Mouse (Mus musculus) midbrain, embryonic 11.5 days (tissue): Measurements from ENCODE around the gene Gmnn. TPM values are rescaled to one million over a fixed set of nuclear protein-coding genes. Genes with fewer than 3 reads are reported as not detected.
A peak's percentile ranks its signal among the peaks of the same experiment; 100 is the strongest.
"Not testable (repeated sequence)": the region's sequence is repeated elsewhere in the genome, so short reads cannot be mapped to it uniquely, and the experiment has no call there.

Source experiments
- ATAC-seq: fragments of 200-750 bp; cut with Nextera tagmentation; 2 replicates; pipeline ENCODE4 v1.8.0; 2017; ENCODE audit warnings: moderate TSS enrichment, moderate library complexity; ENCODE audit not compliant: low FRiP score
- DNase-seq: peaks from one replicate; pipeline ENCODE4 v3.0.0; 2015; ENCODE audit warnings: low spot score; ENCODE audit errors: missing footprints
- H3K27ac ChIP-seq: fragments of 300-500 bp; sonication (generic); 2 replicates; pipeline ENCODE4 v1.5.1; 2014; ENCODE audit warnings: low read depth, low read length
- H3K27me3 ChIP-seq: fragments of 300-500 bp; sonication (generic); 2 replicates; pipeline ENCODE4 v1.6.1; 2014; ENCODE audit warnings: mild to moderate bottlenecking, low read length, moderate library complexity, mixed read lengths; ENCODE audit not compliant: control insufficient read depth, insufficient read depth
- H3K36me3 ChIP-seq: fragments of 300-500 bp; sonication (generic); 2 replicates; pipeline ENCODE4 v1.6.1; 2014; ENCODE audit warnings: mild to moderate bottlenecking, low read length, moderate library complexity, mixed read lengths; ENCODE audit not compliant: control insufficient read depth, insufficient read depth
- H3K4me1 ChIP-seq: fragments of 300-500 bp; sonication (generic); 2 replicates; pipeline ENCODE4 v1.6.1; 2014; ENCODE audit warnings: low read length; ENCODE audit not compliant: control insufficient read depth, insufficient read depth
- H3K4me2 ChIP-seq: fragments of 300-500 bp; sonication (generic); 2 replicates; pipeline ENCODE4 v1.6.1; 2014; ENCODE audit warnings: mild to moderate bottlenecking, moderate library complexity
- H3K4me3 ChIP-seq: fragments of 300-500 bp; sonication (generic); 2 replicates; pipeline ENCODE4 v1.5.1; 2014; ENCODE audit warnings: low read depth, low read length
- H3K9ac ChIP-seq: fragments of 300-500 bp; sonication (generic); 2 replicates; pipeline ENCODE4 v1.6.1; 2014; ENCODE audit warnings: low read length
- H3K9me3 ChIP-seq: fragments of 300-500 bp; sonication (generic); 2 replicates; pipeline ENCODE4 v1.6.1; 2016; ENCODE audit warnings: low read length; ENCODE audit not compliant: control insufficient read depth
- WGBS: fragments of 180-500 bp; shearing (Covaris S2); extraction: QIAGEN DNeasy Blood & Tissue Kit; methylation state at CpG from one replicate; pipeline ENCODE4 v1.1.7; 2014; 5-methylcytosine and 5-hydroxymethylcytosine counted together
- polyA plus RNA-seq: library from polyadenylated mRNA; unstranded; fragments of >200 nt; fragmentation: Nextera tagmentation; extraction: Ambion mirVana; gene quantifications from 2 replicates; pipeline ENCODE4 v1.2.1, GENCODE M21; 2014

The Gmnn gene
- polyA plus RNA-seq, 1 experiment from 2014 or later = 145 TPM

GRCm38 (mm10) chr13:24771482-24771881 lies 9.8 kb upstream of the Gmnn start:
- not testable (repeated sequence) for H3K36me3 ChIP-seq, H3K9me3 ChIP-seq, H3K27ac ChIP-seq, H3K4me3 ChIP-seq, H3K9ac ChIP-seq, DNase-seq, H3K27me3 ChIP-seq, H3K4me2 ChIP-seq, H3K4me1 ChIP-seq, ATAC-seq
- 94% methylated on average over 10 of the region's 10 CpGs for WGBS

GRCm38 (mm10) chr13:24767809-24768208 lies 6.1 kb upstream of the Gmnn start:
- WGBS = 79% methylated on average over 4 of the region's 4 CpGs
- not testable (repeated sequence) for H3K4me1 ChIP-seq, H3K4me3 ChIP-seq, H3K4me2 ChIP-seq, DNase-seq, H3K27ac ChIP-seq, H3K9ac ChIP-seq, ATAC-seq, H3K27me3 ChIP-seq, H3K36me3 ChIP-seq, H3K9me3 ChIP-seq

- H3K27me3 ChIP-seq = no peaks in the 10 kb centered on the region
- 52% methylated on average over 4 of the region's 4 CpGs for WGBS
- no peak for ATAC-seq
Observed at GRCm38 (mm10) chr13:24762254-24762653, 531 bp upstream of the Gmnn start.

GRCm38 (mm10) chr13:24761083-24761402 lies 680 bp downstream of the Gmnn start:
- Histone ChIP-seq H3K9ac (peak overlapping the region; percentile 84), H3K9me3 (no peaks in the 10 kb centered on the region), H3K4me3 (peak overlapping the region; percentile 73), H3K36me3 (peaks cover 3% of the 10 kb centered on the region; the same call in 1 of the 2 replicates), H3K27me3 (no peaks in the 10 kb centered on the region), H3K27ac (peak overlapping the region; percentile 88; the same call in 1 of the 2 replicates), H3K4me2 (peak overlapping the region; percentile 48), H3K4me1 (peaks cover 8% of the 10 kb centered on the region)
- DNase-seq (no peak), ATAC-seq (no peak)
- 9% methylated on average over 10 of the region's 10 CpGs for WGBS

More at GRCm38 (mm10) chr13:24762254-24762653, 531 bp upstream of the Gmnn start:
- H3K9ac ChIP-seq = peak overlapping the region; percentile 84
- H3K9me3 ChIP-seq = no peaks in the 10 kb centered on the region
- H3K4me3 ChIP-seq = peak overlapping the region; percentile 73
- no peaks in the 10 kb centered on the region for H3K36me3 ChIP-seq
- H3K4me2 ChIP-seq = peak overlapping the region; percentile 48
- H3K4me1 ChIP-seq = peaks cover 8% of the 10 kb centered on the region
- no peak overlapping the region for H3K27ac ChIP-seq
- DNase-seq = no peak

DNA sequence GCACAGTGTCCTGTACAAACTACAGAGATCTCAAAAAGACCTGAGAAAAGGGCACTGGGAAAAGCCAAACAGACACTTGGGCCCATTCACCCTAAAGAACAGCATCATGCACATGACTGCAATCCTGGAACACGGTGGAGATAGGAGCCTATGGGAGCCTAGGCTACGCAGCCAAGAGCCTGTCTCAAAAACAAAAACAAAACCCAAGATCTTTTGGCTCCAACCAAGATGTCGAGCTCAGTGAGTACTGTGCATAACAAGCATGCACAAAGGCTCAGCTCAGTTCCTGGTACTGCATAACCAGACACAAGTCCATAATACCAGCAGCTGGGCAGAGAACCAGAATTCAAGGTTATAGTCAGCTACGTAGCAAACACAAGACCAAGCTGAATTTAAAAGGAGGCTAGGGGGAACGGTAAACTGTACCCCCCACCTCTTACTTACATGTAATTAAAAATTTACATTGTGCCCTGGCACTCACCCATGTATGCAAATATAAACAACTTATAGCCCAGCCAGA lies 1.3 kb downstream of the Gmnn start:
- no peak for ATAC-seq
- no peaks in the 10 kb centered on the region for H3K9me3 ChIP-seq
- peak; percentile 80 for DNase-seq
- WGBS = 79% methylated on average over 5 of the region's 5 CpGs
- peaks cover 7% of the 10 kb centered on the region; the same call in 1 of the 2 replicates for H3K36me3 ChIP-seq
- peak overlapping the region; percentile 84 for H3K9ac ChIP-seq
- H3K4me1 ChIP-seq = peaks cover 8% of the 10 kb centered on the region
- peak overlapping the region; percentile 73 for H3K4me3 ChIP-seq
- no peak overlapping the region for H3K27ac ChIP-seq
- H3K27me3 ChIP-seq = no peaks in the 10 kb centered on the region
- peak overlapping the region; percentile 48 for H3K4me2 ChIP-seq

GRCm38 (mm10) chr13:24759451-24759850 lies 2.3 kb downstream of the Gmnn start:
- H3K4me2 ChIP-seq = no peak overlapping the region
- peaks cover 7% of the 10 kb centered on the region; the same call in 1 of the 2 replicates for H3K36me3 ChIP-seq
- no peaks in the 10 kb centered on the region for H3K27me3 ChIP-seq
- no peak overlapping the region for H3K27ac ChIP-seq
- no peak for ATAC-seq
- peaks cover 8% of the 10 kb centered on the region for H3K4me1 ChIP-seq
- DNase-seq = no peak
- no peak overlapping the region for H3K9ac ChIP-seq
- H3K9me3 ChIP-seq = no peaks in the 10 kb centered on the region
- H3K4me3 ChIP-seq = no peak overlapping the region
- WGBS = 92% methylated on average over 10 of the region's 10 CpGs

GRCm38 (mm10) chr13:24757820-24758564 lies 3.7 kb downstream of the Gmnn start:
- Histone ChIP-seq H3K9me3 (no peaks in the 10 kb centered on the region), H3K36me3 (peaks cover 10% of the 10 kb centered on the region), H3K4me1 (peaks cover 8% of the 10 kb centered on the region), H3K4me2 (no peak overlapping the region), H3K9ac (no peak overlapping the region), H3K4me3 (no peak overlapping the region), H3K27ac (no peak overlapping the region), H3K27me3 (no peaks in the 10 kb centered on the region)
- no peak for ATAC-seq
- 90% methylated on average over 12 of the region's 12 CpGs for WGBS
- DNase-seq = peak; percentile 76

DNA sequence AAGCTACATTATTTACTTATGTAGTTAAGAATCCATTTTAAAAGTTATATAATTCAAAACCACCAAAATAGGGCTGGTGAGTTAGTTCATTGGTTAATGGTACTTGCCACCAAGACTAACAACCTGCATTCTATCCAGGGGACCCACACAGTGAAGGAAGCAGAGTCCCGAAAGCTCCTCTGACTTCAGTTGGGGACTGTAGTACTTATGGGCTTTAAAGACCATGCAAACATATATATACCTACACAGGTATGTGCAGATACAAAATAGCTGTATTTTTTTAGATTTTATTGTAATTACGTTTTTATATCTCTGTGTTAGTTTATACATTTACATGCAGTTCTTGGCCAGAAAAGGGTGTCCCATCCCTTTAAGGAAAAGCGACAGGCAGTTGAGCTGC lies 5.0 kb downstream of the Gmnn start:
- Histone ChIP-seq H3K27me3 (no peaks in the 10 kb centered on the region), H3K36me3 (peaks cover 15% of the 10 kb centered on the region), H3K9ac (no peak overlapping the region), H3K4me3 (no peak overlapping the region), H3K9me3 (no peaks in the 10 kb centered on the region), H3K4me1 (peaks cover 5% of the 10 kb centered on the region), H3K27ac (no peak overlapping the region), H3K4me2 (no peak overlapping the region)
- ATAC-seq (no peak), DNase-seq (peak; percentile 51)
- over 99% methylated on average over 3 of the region's 3 CpGs for WGBS

GRCm38 (mm10) chr13:24751396-24751795 lies 10.3 kb downstream of the Gmnn start:
- Histone ChIP-seq H3K9ac (no peak overlapping the region), H3K4me3 (no peak overlapping the region), H3K36me3 (peaks cover 22% of the 10 kb centered on the region), H3K4me2 (no peak overlapping the region), H3K27ac (no peak overlapping the region), H3K27me3 (no peaks in the 10 kb centered on the region), H3K9me3 (no peaks in the 10 kb centered on the region), H3K4me1 (no peaks in the 10 kb centered on the region)
- peak; percentile 64 for DNase-seq
- no peak for ATAC-seq
- WGBS = 95% methylated on average over 8 of the region's 8 CpGs
